Mouse (Mus musculus): Measurements from ENCODE around the gene Gal3st4. TPM values are rescaled to one million over a fixed set of nuclear protein-coding genes. Genes with fewer than 3 reads are reported as not detected.

Gal3st4 gene
- polyA plus RNA-seq, 1 experiment from 2014 or later, result 2.0 TPM

GRCm38 (mm10) chr5:138241511-138241910, 31.1 kb downstream of the Gal3st4 start:
- H3K4me2 ChIP-seq (ENCODE audit: low read length), result no peak overlapping the region
- no peaks in the 10 kb centered on the region for H3K4me1 ChIP-seq (ENCODE audit: control insufficient read depth, insufficient read depth, low read length)
- 31% methylated on average over 2 of the region's 2 CpGs for WGBS
- DNase-seq (no peak), ATAC-seq (ENCODE audit: low FRiP score, low TSS enrichment) (no peak)
- no peak overlapping the region for H3K9ac ChIP-seq (replicated peaks; ENCODE audit: low read length)
- no peak overlapping the region for H3K4me3 ChIP-seq (replicated peaks; ENCODE audit: low read depth, low read length)
- H3K27ac ChIP-seq (replicated peaks; ENCODE audit: low read depth, low read length), result no peak overlapping the region
- no peaks in the 10 kb centered on the region for H3K36me3 ChIP-seq (ENCODE audit: control insufficient read depth, insufficient read depth, low read length)
- no peaks in the 10 kb centered on the region for H3K27me3 ChIP-seq (ENCODE audit: control insufficient read depth, insufficient read depth, low read length)
- no peaks in the 10 kb centered on the region for H3K9me3 ChIP-seq (ENCODE audit: control insufficient read depth, low read length)

DNA sequence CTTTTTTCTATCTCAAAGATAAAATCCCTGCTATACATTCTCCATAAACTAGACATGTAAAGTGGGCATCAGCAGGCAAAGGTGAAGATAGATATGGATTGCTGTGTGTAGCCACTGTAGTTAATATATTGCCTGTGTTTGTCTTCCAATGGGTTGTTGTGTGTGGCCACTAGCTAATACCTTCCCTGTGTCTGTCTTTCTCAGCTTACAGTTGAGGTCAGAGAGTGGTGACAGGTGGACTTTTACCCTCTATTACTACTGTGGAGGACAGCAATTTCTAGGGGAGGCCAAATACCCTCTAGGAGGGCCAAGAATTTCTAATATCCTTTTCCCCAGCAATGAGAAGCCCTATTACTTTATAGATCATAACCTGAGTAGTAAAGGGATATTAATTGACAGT, 38.4 kb downstream of the Gal3st4 start:
- DNase-seq (no peak), ATAC-seq (ENCODE audit: low FRiP score, low TSS enrichment) (no peak)
- H3K9ac ChIP-seq (replicated peaks; ENCODE audit: low read length), result no peak overlapping the region

GRCm38 (mm10) chr5:138233778-138234177, 38.9 kb downstream of the Gal3st4 start:
- no peaks in the 10 kb centered on the region for H3K4me1 ChIP-seq (ENCODE audit: control insufficient read depth, insufficient read depth, low read length)
- WGBS, result 88% methylated on average over 2 of the region's 2 CpGs
- no peak overlapping the region for H3K9ac ChIP-seq (replicated peaks; ENCODE audit: low read length)
- no peak overlapping the region for H3K27ac ChIP-seq (replicated peaks; ENCODE audit: low read depth, low read length)
- H3K36me3 ChIP-seq (ENCODE audit: control insufficient read depth, insufficient read depth, low read length), result no peaks in the 10 kb centered on the region
- no peak overlapping the region for H3K4me3 ChIP-seq (replicated peaks; ENCODE audit: low read depth, low read length)
- DNase-seq (no peak), ATAC-seq (ENCODE audit: low FRiP score, low TSS enrichment) (no peak)
- H3K4me2 ChIP-seq (ENCODE audit: low read length), result no peak overlapping the region
- no peaks in the 10 kb centered on the region for H3K9me3 ChIP-seq (ENCODE audit: control insufficient read depth, low read length)
- no peaks in the 10 kb centered on the region for H3K27me3 ChIP-seq (ENCODE audit: control insufficient read depth, insufficient read depth, low read length)

More for the DNA sequence above, 38.4 kb downstream of the Gal3st4 start:
- H3K27ac ChIP-seq (replicated peaks; ENCODE audit: low read depth, low read length), result no peak overlapping the region
- no peaks in the 10 kb centered on the region for H3K4me1 ChIP-seq (ENCODE audit: control insufficient read depth, insufficient read depth, low read length)
- H3K4me2 ChIP-seq (ENCODE audit: low read length), result no peak overlapping the region
- H3K27me3 ChIP-seq (ENCODE audit: control insufficient read depth, insufficient read depth, low read length), result no peaks in the 10 kb centered on the region
- H3K36me3 ChIP-seq (ENCODE audit: control insufficient read depth, insufficient read depth, low read length), result no peaks in the 10 kb centered on the region
- no peaks in the 10 kb centered on the region for H3K9me3 ChIP-seq (ENCODE audit: control insufficient read depth, low read length)
- no peak overlapping the region for H3K4me3 ChIP-seq (replicated peaks; ENCODE audit: low read depth, low read length)

- H3K9ac ChIP-seq (replicated peaks; ENCODE audit: low read length), result no peak overlapping the region
- DNase-seq (no peak), ATAC-seq (ENCODE audit: low FRiP score, low TSS enrichment) (no peak)
- 97% methylated on average over 3 of the region's 3 CpGs for WGBS
- no peaks in the 10 kb centered on the region for H3K27me3 ChIP-seq (ENCODE audit: control insufficient read depth, insufficient read depth, low read length)
- no peaks in the 10 kb centered on the region for H3K36me3 ChIP-seq (ENCODE audit: control insufficient read depth, insufficient read depth, low read length)
- H3K9me3 ChIP-seq (ENCODE audit: control insufficient read depth, low read length), result no peaks in the 10 kb centered on the region
- no peaks in the 10 kb centered on the region for H3K4me1 ChIP-seq (ENCODE audit: control insufficient read depth, insufficient read depth, low read length)
- H3K4me3 ChIP-seq (replicated peaks; ENCODE audit: low read depth, low read length), result no peak overlapping the region
- H3K4me2 ChIP-seq (ENCODE audit: low read length), result no peak overlapping the region
- no peak overlapping the region for H3K27ac ChIP-seq (replicated peaks; ENCODE audit: low read depth, low read length)
These were observed 43.1 kb downstream of the Gal3st4 start for GRCm38 (mm10) chr5:138229511-138229910.

GRCm38 (mm10) chr5:138228026-138228425, 44.6 kb downstream of the Gal3st4 start:
- Histone ChIP-seq H3K9me3 (ENCODE audit: control insufficient read depth, low read length) (no peaks in the 10 kb centered on the region), H3K4me3 (replicated peaks; ENCODE audit: low read depth, low read length) (no peak overlapping the region), H3K36me3 (ENCODE audit: control insufficient read depth, insufficient read depth, low read length) (no peaks in the 10 kb centered on the region), H3K27me3 (ENCODE audit: control insufficient read depth, insufficient read depth, low read length) (no peaks in the 10 kb centered on the region), H3K9ac (replicated peaks; ENCODE audit: low read length) (no peak overlapping the region), H3K4me2 (ENCODE audit: low read length) (no peak overlapping the region), H3K27ac (replicated peaks; ENCODE audit: low read depth, low read length) (no peak overlapping the region), H3K4me1 (ENCODE audit: control insufficient read depth, insufficient read depth, low read length) (no peaks in the 10 kb centered on the region)
- ATAC-seq (ENCODE audit: low FRiP score, low TSS enrichment), result no peak
- peak; percentile 11 for DNase-seq
- 61% methylated on average over 3 of the region's 3 CpGs for WGBS

DNA sequence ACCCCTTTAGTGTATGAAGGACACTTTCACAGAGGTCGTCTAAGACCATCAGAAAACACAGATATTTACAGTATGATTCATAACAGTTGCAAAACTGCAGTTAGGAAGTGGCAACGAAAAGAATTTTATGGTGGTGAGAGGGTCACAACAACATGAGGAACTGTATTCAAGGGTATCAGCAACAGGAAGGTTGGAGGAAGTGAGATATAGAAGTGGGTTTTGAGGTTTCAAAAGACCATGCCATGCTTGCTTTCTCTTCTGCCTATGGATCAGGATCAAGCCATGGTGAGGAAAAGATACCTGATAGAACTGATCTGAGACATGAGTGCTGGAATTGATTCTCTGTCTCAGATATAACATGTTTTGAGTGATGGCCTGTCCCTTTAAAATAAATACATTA, 45.3 kb downstream of the Gal3st4 start:
- no peak overlapping the region for H3K4me2 ChIP-seq (ENCODE audit: low read length)
- H3K36me3 ChIP-seq (ENCODE audit: control insufficient read depth, insufficient read depth, low read length), result no peaks in the 10 kb centered on the region
- no peaks in the 10 kb centered on the region for H3K27me3 ChIP-seq (ENCODE audit: control insufficient read depth, insufficient read depth, low read length)
- no peak overlapping the region for H3K4me3 ChIP-seq (replicated peaks; ENCODE audit: low read depth, low read length)
- no peaks in the 10 kb centered on the region for H3K9me3 ChIP-seq (ENCODE audit: control insufficient read depth, low read length)
- WGBS, result 78% methylated on average over 2 of the region's 2 CpGs
- H3K9ac ChIP-seq (replicated peaks; ENCODE audit: low read length), result no peak overlapping the region
- DNase-seq (no peak), ATAC-seq (ENCODE audit: low FRiP score, low TSS enrichment) (no peak)
- no peak overlapping the region for H3K27ac ChIP-seq (replicated peaks; ENCODE audit: low read depth, low read length)
- no peaks in the 10 kb centered on the region for H3K4me1 ChIP-seq (ENCODE audit: control insufficient read depth, insufficient read depth, low read length)

- Histone ChIP-seq H3K9me3 (ENCODE audit: control insufficient read depth, low read length) (no peaks in the 10 kb centered on the region), H3K4me3 (replicated peaks; ENCODE audit: low read depth, low read length) (no peak overlapping the region), H3K9ac (replicated peaks; ENCODE audit: low read length) (no peak overlapping the region), H3K4me1 (ENCODE audit: control insufficient read depth, insufficient read depth, low read length) (no peaks in the 10 kb centered on the region), H3K27me3 (ENCODE audit: control insufficient read depth, insufficient read depth, low read length) (no peaks in the 10 kb centered on the region), H3K36me3 (ENCODE audit: control insufficient read depth, insufficient read depth, low read length) (no peaks in the 10 kb centered on the region), H3K4me2 (ENCODE audit: low read length) (no peak overlapping the region), H3K27ac (replicated peaks; ENCODE audit: low read depth, low read length) (no peak overlapping the region)
- ATAC-seq (ENCODE audit: low FRiP score, low TSS enrichment) (no peak), DNase-seq (no peak)
- WGBS, result 83% methylated on average over 4 of the region's 4 CpGs
These were observed 46.1 kb downstream of the Gal3st4 start for GRCm38 (mm10) chr5:138226491-138226890.

DNA sequence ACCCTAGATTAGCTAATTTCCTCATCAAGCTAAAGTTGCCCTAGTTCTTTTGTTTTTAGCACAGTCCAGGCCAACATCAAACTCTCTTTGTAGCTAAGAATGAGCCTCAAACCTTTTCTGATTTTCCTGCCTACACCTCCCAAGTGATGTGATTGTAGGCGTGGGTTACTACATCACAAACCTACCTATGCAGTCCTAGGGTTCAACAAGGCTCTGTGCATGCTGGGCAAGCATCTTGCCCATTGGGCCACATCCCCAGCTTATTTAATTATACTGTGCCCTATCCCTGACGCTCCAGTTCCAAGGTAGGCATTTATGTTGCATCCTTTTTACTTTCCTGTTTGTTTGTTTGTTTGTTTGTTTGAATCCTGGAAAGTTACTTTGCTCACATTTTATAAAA, 46.9 kb downstream of the Gal3st4 start, which contains the start of gene Nxpe5:
TSS of gene Nxpe5 (plus strand) at position 199 of the 400 bp plus-strand sequence.
- Histone ChIP-seq H3K4me1 (ENCODE audit: control insufficient read depth, insufficient read depth, low read length) (no peaks in the 10 kb centered on the region), H3K4me2 (ENCODE audit: low read length) (no peak within 1 kb of the TSS), H3K27ac (replicated peaks; ENCODE audit: low read depth, low read length) (no peak within 1 kb of the TSS), H3K4me3 (replicated peaks; ENCODE audit: low read depth, low read length) (no peak within 1 kb of the TSS), H3K36me3 (ENCODE audit: control insufficient read depth, insufficient read depth, low read length) (no peaks in the 10 kb centered on the region), H3K9ac (replicated peaks; ENCODE audit: low read length) (no peak within 1 kb of the TSS), H3K9me3 (ENCODE audit: control insufficient read depth, low read length) (no peaks in the 10 kb centered on the region), H3K27me3 (ENCODE audit: control insufficient read depth, insufficient read depth, low read length) (no peaks in the 10 kb centered on the region)
- ATAC-seq (ENCODE audit: low FRiP score, low TSS enrichment) (no peak), DNase-seq (no peak)
- 47% methylated on average over 2 of the region's 2 CpGs for WGBS

GRCm38 (mm10) chr5:138223287-138223686, 49.4 kb downstream of the Gal3st4 start:
- H3K36me3 ChIP-seq (ENCODE audit: control insufficient read depth, insufficient read depth, low read length), result no peaks in the 10 kb centered on the region
- no peak overlapping the region for H3K27ac ChIP-seq (replicated peaks; ENCODE audit: low read depth, low read length)
- no peaks in the 10 kb centered on the region for H3K4me1 ChIP-seq (ENCODE audit: control insufficient read depth, insufficient read depth, low read length)
- no peak overlapping the region for H3K4me3 ChIP-seq (replicated peaks; ENCODE audit: low read depth, low read length)
- H3K9me3 ChIP-seq (ENCODE audit: control insufficient read depth, low read length), result no peaks in the 10 kb centered on the region
- WGBS, result 61% methylated on average over 3 of the region's 3 CpGs
- no peak overlapping the region for H3K4me2 ChIP-seq (ENCODE audit: low read length)
- H3K27me3 ChIP-seq (ENCODE audit: control insufficient read depth, insufficient read depth, low read length), result no peaks in the 10 kb centered on the region
- DNase-seq (no peak), ATAC-seq (ENCODE audit: low FRiP score, low TSS enrichment) (no peak)
- H3K9ac ChIP-seq (replicated peaks; ENCODE audit: low read length), result no peak overlapping the region

Data from midbrain, embryonic 14.5 days (tissue).